Mouse (Mus musculus) CD8-positive naive resting alpha-beta T cell, adult 57 days (primary cell): ENCODE data around the gene Larp7. TPM values are rescaled to one million over a fixed set of nuclear protein-coding genes. Genes with fewer than 3 reads are reported as not detected.

ENCODE experiments used
- total RNA-seq: library from RNA; stranded (reverse); gene quantifications from one replicate; pipeline ENCODE4 v1.2.4, GENCODE M21; 2023

Gene Larp7
- total RNA-seq: 40.2 TPM

GRCm38 (mm10) chr3:127552973-127553719 lies at the start of gene Larp7, which contains the start of gene Zgrf1:
Larp7 (minus strand) TSS chr3:127553349.
Zgrf1 (plus strand) TSS chr3:127553489.

DNA sequence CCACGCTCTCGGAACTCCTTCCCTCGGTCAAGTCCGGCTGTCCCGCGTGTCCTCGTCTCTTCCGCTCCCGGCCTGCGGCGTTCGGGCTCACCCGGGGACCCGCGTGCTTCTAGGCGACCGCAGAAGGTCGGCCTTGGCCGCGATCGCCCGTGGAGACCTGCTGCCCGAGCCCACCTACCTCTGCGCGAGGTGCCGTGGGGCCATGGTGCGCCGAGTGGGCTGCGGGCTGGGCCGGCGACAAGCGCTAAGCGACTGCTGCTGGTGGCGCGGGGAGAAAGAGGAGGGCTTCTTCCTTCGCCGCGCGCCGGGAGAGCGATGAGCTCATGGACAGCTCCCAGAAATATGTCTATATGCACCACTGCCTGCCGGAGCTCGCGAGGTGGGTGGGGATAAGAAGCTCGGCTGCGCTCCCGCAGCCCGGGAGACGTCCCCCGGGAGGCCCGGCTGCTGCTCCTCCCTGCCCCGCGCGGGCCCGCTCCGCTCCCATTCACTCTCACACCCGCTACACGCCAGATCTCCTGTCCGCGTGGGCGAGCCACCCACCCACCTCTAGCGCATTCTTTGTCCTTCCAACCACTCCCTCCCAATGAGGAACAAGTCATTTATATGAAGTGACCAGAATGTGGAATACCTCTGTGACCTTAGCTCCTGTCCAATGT lies 54.3 kb downstream of the Larp7 start, which contains the start of gene Ank2:
Ank2 (minus strand) TSS at position 609 of the 659 bp plus-strand sequence.

Other genes starting within 250 kb of the Larp7 start
- gene Ank2, start 54.0 kb downstream of the Larp7 start, total RNA-seq: not detected
- gene Zgrf1, start 140 bp upstream of the Larp7 start, total RNA-seq: 9.0 TPM
- not detected for gene Neurog2, start 79.8 kb upstream of the Larp7 start, total RNA-seq
- gene Alpk1, start 227.2 kb upstream of the Larp7 start, total RNA-seq: 4.8 TPM
- gene Tifa, start 236.5 kb upstream of the Larp7 start, total RNA-seq: 3.7 TPM